Mouse (Mus musculus) liver, embryonic 15.5 days (tissue): ENCODE results near the gene Mcm2. TPM values are rescaled to one million over a fixed set of nuclear protein-coding genes. Genes with fewer than 3 reads are reported as not detected.

Experiments
- ATAC-seq: fragments of 200-750 bp; cut with Nextera tagmentation; 2 replicates; pipeline ENCODE4 v1.8.0; 2017; ENCODE audit warnings: moderate number of reproducible peaks, mild to moderate bottlenecking, moderate library complexity; ENCODE audit not compliant: insufficient read depth
- H3K27ac ChIP-seq: fragments of 300-500 bp; sonication (generic); replicated peaks from 2 replicates; pipeline ENCODE4 v1.5.1; 2015; ENCODE audit warnings: mild to moderate bottlenecking, inconsistent platforms
- H3K27me3 ChIP-seq: fragments of 300-500 bp; sonication (generic); 2 replicates; pipeline ENCODE4 v1.6.1; 2015; ENCODE audit warnings: mild to moderate bottlenecking, inconsistent platforms
- H3K36me3 ChIP-seq: fragments of 300-500 bp; sonication (generic); replicated peaks from 2 replicates; pipeline ENCODE4 v1.6.1; 2015; ENCODE audit warnings: moderate library complexity, mild to moderate bottlenecking, inconsistent platforms
- H3K4me1 ChIP-seq: fragments of 300-500 bp; sonication (generic); replicated peaks from 2 replicates; pipeline ENCODE4 v1.6.1; 2015; ENCODE audit warnings: inconsistent platforms
- H3K4me2 ChIP-seq: fragments of 300-500 bp; sonication (generic); 2 replicates; pipeline ENCODE4 v1.6.1; 2015; ENCODE audit warnings: moderate library complexity, mild to moderate bottlenecking, inconsistent platforms
- H3K4me3 ChIP-seq: fragments of 300-500 bp; sonication (generic); replicated peaks from 2 replicates; pipeline ENCODE4 v1.5.1; 2015; ENCODE audit warnings: mild to moderate bottlenecking, inconsistent platforms
- H3K9ac ChIP-seq: fragments of 300-500 bp; sonication (generic); 2 replicates; pipeline ENCODE4 v1.6.1; 2015; ENCODE audit warnings: moderate library complexity, mild to moderate bottlenecking, inconsistent platforms
- H3K9me3 ChIP-seq: fragments of 300-500 bp; sonication (generic); replicated peaks from 2 replicates; pipeline ENCODE4 v1.6.1; 2016; ENCODE audit warnings: inconsistent platforms
- WGBS: fragments of 180-500 bp; shearing (Covaris S2); methylation state at CpG from one replicate; pipeline ENCODE4 v1.1.7; 2015; ENCODE audit warnings: mixed read lengths; ENCODE audit not compliant: insufficient replicate concordance; 5-methylcytosine and 5-hydroxymethylcytosine counted together
- polyA plus RNA-seq: library from polyadenylated mRNA; unstranded; fragments of >200 nt; fragmentation: Nextera tagmentation; extraction: Ambion mirVana; gene quantifications from 2 replicates; pipeline ENCODE4 v1.2.1, GENCODE M21; 2015

Mcm2 gene
- polyA plus RNA-seq, 1 experiment from 2014 or later = 147 TPM

DNA sequence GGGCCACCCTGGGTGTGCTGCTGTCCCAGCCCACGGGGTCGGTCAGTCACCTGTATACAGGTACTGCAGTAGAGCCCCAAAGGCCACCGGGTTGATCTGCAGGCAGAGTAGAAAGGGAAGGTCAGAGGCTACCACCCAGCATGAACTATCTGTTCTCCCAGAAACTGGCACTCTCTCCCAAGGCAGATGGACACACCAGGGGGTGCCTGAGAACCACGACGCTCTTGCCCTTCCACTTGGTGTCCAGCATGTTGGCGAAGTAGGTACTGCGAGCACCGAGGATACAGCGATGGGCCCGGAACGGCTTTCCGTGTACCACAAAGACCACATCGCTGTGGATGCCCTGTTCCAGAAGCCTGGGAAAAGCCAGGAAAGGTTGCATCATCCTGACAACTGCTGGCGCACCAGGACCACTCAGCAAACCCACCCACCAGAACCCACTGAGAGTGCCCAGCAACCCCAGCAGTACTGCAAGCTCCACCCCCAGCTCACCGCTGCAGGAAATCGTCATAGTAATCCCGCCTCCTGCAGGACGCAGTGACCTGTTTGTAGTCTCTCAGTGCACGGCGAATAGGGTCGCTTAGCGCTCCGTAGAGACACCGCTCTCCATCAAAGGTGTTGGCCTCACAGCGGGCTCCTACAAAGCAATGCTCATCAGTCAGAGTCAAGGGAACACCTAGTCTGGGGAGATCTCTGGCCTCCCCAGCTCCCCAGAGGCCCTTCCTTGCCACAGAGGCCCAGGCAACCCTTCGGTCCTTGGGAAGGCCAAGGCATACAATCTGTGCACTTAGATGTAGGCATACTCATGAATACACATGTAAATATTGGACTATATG is 59.2 kb downstream of the Mcm2 start:
- Histone ChIP-seq H3K36me3 (peaks cover 50% of the 10 kb centered on the region), H3K4me3 (peak overlapping the region; percentile 81; the same call in 1 of the 2 replicates), H3K9ac (no peak overlapping the region)

DNA sequence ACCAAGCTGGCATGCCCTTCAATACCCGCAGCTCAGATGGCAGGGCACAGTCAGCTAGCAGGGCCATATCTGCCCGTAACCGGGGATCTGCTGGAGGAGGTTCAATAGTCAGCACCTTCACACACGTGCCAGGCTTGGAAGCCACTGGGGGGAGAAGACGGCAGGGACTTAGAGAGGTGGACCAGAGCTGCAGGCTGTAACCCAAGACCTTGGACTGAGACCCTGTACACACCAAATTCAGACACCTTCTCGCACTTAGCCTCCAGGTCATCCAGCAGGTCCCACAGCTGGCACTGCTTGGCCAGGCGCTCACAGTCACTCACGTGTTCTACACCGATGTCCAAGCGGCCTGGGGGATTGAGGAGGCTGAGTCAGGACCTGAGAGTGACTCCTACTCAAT is 60.0 kb downstream of the Mcm2 start:
- 88% methylated on average over 10 of the region's 10 CpGs for WGBS
- H3K4me1 ChIP-seq = peaks cover 77% of the 10 kb centered on the region
- H3K36me3 ChIP-seq = peaks cover 50% of the 10 kb centered on the region
- H3K4me3 ChIP-seq = no peak overlapping the region
- H3K9ac ChIP-seq = no peak overlapping the region
- ATAC-seq = no peak
- no peaks in the 10 kb centered on the region for H3K27me3 ChIP-seq
- no peaks in the 10 kb centered on the region for H3K9me3 ChIP-seq
- no peak overlapping the region for H3K4me2 ChIP-seq
- 0 out of 2 replicates have a peak overlapping the region, but pooled peaks have one; percentile 90 for H3K27ac ChIP-seq

More for the DNA sequence above, 59.2 kb downstream of the Mcm2 start:
- ATAC-seq = no peak
- no peak overlapping the region; the same call in 1 of the 2 replicates for H3K27ac ChIP-seq
- 83% methylated on average over 26 of the region's 26 CpGs for WGBS
- H3K4me2 ChIP-seq = peak overlapping the region; percentile 100; the same call in 1 of the 2 replicates
- no peaks in the 10 kb centered on the region for H3K9me3 ChIP-seq
- no peaks in the 10 kb centered on the region for H3K27me3 ChIP-seq
- H3K4me1 ChIP-seq = peaks cover 70% of the 10 kb centered on the region

DNA sequence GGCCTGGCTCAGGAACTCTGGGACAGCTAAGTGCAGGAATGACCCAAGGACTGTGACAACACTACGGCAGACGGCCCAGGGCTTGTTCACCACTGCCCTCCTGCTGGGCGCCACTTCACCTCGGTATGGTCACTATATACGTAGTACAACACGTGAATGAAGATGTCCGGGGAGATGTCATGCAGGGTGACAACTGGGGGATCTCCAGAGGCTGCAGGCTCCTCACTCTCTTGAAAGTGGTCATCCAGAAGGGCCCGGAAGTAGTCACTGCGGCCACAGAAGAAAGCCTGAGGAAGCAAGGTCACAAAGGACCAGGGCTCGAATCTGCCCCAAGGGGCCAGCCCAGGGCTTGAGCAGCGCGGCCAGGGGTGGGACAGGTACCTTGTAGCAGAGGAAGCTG is 60.6 kb downstream of the Mcm2 start:
- Histone ChIP-seq H3K27ac (peak overlapping the region; percentile 90; the same call in 1 of the 2 replicates), H3K4me1 (peaks cover 77% of the 10 kb centered on the region), H3K27me3 (no peaks in the 10 kb centered on the region), H3K9me3 (no peaks in the 10 kb centered on the region), H3K4me2 (no peak overlapping the region; the same call in 1 of the 2 replicates), H3K9ac (no peak overlapping the region), H3K4me3 (no peak overlapping the region), H3K36me3 (peaks cover 50% of the 10 kb centered on the region)
- ATAC-seq = no peak
- WGBS = 83% methylated on average over 12 of the region's 12 CpGs

DNA sequence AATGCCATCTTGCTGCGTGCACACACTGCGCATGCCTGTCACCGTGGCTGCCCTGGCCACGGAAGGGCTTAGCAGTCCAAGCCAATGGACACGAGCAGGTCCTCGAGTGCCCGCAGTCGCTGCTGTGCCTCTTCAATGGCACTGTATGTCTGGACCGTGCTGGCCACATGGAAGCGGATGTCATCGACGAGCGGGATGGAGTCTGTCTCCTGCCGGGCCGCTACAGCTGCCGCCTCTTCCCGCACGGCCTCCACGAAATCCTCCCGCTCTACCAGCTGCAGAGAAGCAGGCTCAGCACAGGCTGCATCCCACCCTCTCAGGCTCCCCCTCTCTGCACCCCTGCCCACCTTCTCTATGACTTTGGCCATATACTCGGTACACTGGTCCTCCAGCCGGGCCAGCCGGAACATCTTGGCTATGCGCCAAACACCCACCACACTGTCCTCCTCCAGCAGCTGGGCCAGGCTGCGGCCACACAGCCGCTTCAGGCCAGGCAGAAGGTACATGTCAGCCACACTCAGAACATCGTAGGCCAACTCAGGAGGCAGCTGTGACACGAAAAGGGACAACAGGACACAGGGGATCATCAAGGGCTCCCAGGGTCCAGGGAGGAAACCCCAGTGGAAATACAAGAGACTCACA is 62.3 kb downstream of the Mcm2 start:
- Histone ChIP-seq H3K4me2 (peak overlapping the region; percentile 64; the same call in 1 of the 2 replicates), H3K9me3 (no peaks in the 10 kb centered on the region), H3K4me3 (no peak overlapping the region), H3K4me1 (peaks cover 85% of the 10 kb centered on the region), H3K36me3 (peaks cover 50% of the 10 kb centered on the region), H3K9ac (no peak overlapping the region), H3K27ac (peak overlapping the region; percentile 90), H3K27me3 (no peaks in the 10 kb centered on the region)
- no peak for ATAC-seq
- WGBS = 88% methylated on average over 28 of the region's 28 CpGs

DNA sequence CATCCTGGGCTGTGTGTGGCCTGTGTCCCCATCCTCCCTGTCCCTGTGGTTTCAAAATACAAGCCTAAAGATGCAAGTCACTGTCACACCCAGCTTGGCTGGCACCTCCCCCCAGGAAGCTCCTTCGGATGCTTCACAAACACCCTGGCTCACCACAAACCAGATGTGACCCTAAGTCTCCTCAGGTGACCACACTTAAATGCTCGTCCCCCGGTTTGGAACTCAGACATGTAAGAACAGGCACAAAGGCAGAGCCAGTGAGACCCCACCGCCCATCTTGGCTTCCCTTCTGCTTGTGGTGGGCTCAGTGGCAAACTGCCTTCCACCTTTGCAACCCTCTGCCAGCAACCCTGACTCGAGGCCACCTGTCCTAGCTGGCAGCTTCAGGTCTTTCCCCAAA is 63.5 kb downstream of the Mcm2 start:
- H3K36me3 ChIP-seq = peaks cover 48% of the 10 kb centered on the region
- peaks cover 79% of the 10 kb centered on the region for H3K4me1 ChIP-seq
- ATAC-seq = peak; percentile 87
- H3K27ac ChIP-seq = peak overlapping the region; percentile 90
- WGBS = 23% methylated on average over 5 of the region's 5 CpGs
- no peaks in the 10 kb centered on the region for H3K9me3 ChIP-seq
- H3K9ac ChIP-seq = peak overlapping the region; percentile 53
- H3K4me2 ChIP-seq = peak overlapping the region; percentile 64
- H3K27me3 ChIP-seq = no peaks in the 10 kb centered on the region
- peak overlapping the region; percentile 25 for H3K4me3 ChIP-seq

Other genes starting within 250 kb of the Mcm2 start
- 69.7 and 71.6 TPM in 2 replicates for gene Mgll, start 174.4 kb downstream of the Mcm2 start, polyA plus RNA-seq
- 57.7 and 66.9 TPM in 2 replicates for gene Abtb1, start 56.8 kb downstream of the Mcm2 start, polyA plus RNA-seq
- 1.7 and 1.8 TPM in 2 replicates for gene Podxl2, start 23.7 kb downstream of the Mcm2 start, polyA plus RNA-seq
- gene Tpra1, start 3.5 kb upstream of the Mcm2 start, polyA plus RNA-seq = 54.9 and 66.4 TPM in 2 replicates